Mouse (Mus musculus): ENCODE data around the gene Camk2b.
"Not testable (repeated sequence)": the region's sequence is repeated elsewhere in the genome, so short reads cannot be mapped to it uniquely, and the experiment has no call there.

The Camk2b gene

GRCm38 (mm10) chr11:6066176-6066575 lies at the start of gene Camk2b:
TSS of gene Camk2b (minus strand) at chr11:6066362.
- no peak for DNase-seq (ENCODE audit: low spot score)

- no peak for DNase-seq (ENCODE audit: low spot score)
Observed at GRCm38 (mm10) chr11:6111734-6112484, 45.7 kb upstream of the Camk2b start.

- no peak for DNase-seq (ENCODE audit: low spot score)
Observed at GRCm38 (mm10) chr11:6109990-6110389, 43.8 kb upstream of the Camk2b start.

GRCm38 (mm10) chr11:6108296-6108695 lies 42.1 kb upstream of the Camk2b start:
- DNase-seq (ENCODE audit: low spot score) = no peak

- no peak for DNase-seq (ENCODE audit: low spot score)
Observed at GRCm38 (mm10) chr11:6107722-6108121, 41.6 kb upstream of the Camk2b start.

- no peak for DNase-seq (ENCODE audit: low spot score)
Observed at GRCm38 (mm10) chr11:6104734-6105133, 38.6 kb upstream of the Camk2b start.

GRCm38 (mm10) chr11:6096637-6097036 lies 30.5 kb upstream of the Camk2b start:
- DNase-seq (ENCODE audit: low spot score) = not testable (repeated sequence)

- no peak for DNase-seq (ENCODE audit: low spot score)
Observed at GRCm38 (mm10) chr11:6086991-6087390, 20.8 kb upstream of the Camk2b start.

- no peak for DNase-seq (ENCODE audit: low spot score)
Observed at GRCm38 (mm10) chr11:6078737-6079136, 12.6 kb upstream of the Camk2b start.

- DNase-seq (ENCODE audit: low spot score) = no peak
Observed at GRCm38 (mm10) chr11:6075618-6076066, 9.5 kb upstream of the Camk2b start.

GRCm38 (mm10) chr11:6068181-6068957 lies 2.2 kb upstream of the Camk2b start:
- DNase-seq (ENCODE audit: low spot score) = no peak

- DNase-seq (ENCODE audit: low spot score) = no peak
Observed at GRCm38 (mm10) chr11:6067160-6067559, 998 bp upstream of the Camk2b start.

GRCm38 (mm10) chr11:6065551-6066121 lies 526 bp downstream of the Camk2b start:
- DNase-seq (ENCODE audit: low spot score) = no peak

- no peak for DNase-seq (ENCODE audit: low spot score)
Observed at GRCm38 (mm10) chr11:6065046-6065521, 1.1 kb downstream of the Camk2b start.

- DNase-seq (ENCODE audit: low spot score) = no peak
Observed at GRCm38 (mm10) chr11:6064215-6065045, 1.7 kb downstream of the Camk2b start.

- no peak for DNase-seq (ENCODE audit: low spot score)
Observed at GRCm38 (mm10) chr11:6063501-6064214, 2.5 kb downstream of the Camk2b start.

- DNase-seq (ENCODE audit: low spot score) = no peak
Observed at GRCm38 (mm10) chr11:6063065-6063464, 3.1 kb downstream of the Camk2b start.

GRCm38 (mm10) chr11:6062329-6062728 lies 3.8 kb downstream of the Camk2b start:
- DNase-seq (ENCODE audit: low spot score) = no peak

- no peak for DNase-seq (ENCODE audit: low spot score)
Observed at GRCm38 (mm10) chr11:6061891-6062290, 4.3 kb downstream of the Camk2b start.

GRCm38 (mm10) chr11:6059162-6059561 lies 7.0 kb downstream of the Camk2b start:
- no peak for DNase-seq (ENCODE audit: low spot score)

GRCm38 (mm10) chr11:6053386-6053785 lies 12.8 kb downstream of the Camk2b start:
- no peak for DNase-seq (ENCODE audit: low spot score)
